ENCODE assay signal across 15 mouse cellular contexts in the genomic region with DNA sequence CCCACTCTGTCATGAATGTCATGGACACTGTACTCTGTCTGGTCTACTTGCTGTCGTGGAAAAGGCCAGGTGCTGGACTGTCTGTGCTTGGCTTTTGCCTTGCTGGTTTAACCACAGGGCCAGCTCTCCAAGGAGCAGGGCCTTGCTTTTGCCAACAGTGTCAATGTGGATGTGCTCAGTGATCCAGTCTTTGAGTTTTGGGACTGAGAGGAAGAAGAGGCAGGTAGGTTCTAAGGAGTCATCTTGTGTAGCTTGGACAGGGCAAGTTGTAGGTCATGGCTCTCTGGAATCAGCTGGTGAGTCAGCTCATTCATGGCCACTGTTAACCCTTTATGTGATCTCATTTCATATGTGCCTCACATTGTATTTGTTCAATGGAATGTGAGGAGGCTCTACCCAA. TPM values are rescaled to one million over a fixed set of nuclear protein-coding genes. Genes with fewer than 3 reads are reported as not detected.
DNase-seq lines count a peak whose midpoint lies in the region; TF ChIP-seq lines count a peak whose summit lies in the region.
"Had no signal": no experiment of that assay in that cellular context is flagged by ENCODE, and none has a peak within 500 bp of the region (broad histone marks: within the 10 kb centered on the region; RNA-seq: fewer than 3 reads in every experiment).

No protein-coding gene starts in this region.

- peak; percentile 35 for DNase-seq in adrenal gland, adult 8-10 months
- DNase-seq in adrenal gland, postnatal 25 days, result no peak
- DNase-seq in layer of hippocampus, adult 2 months (ENCODE audit: low spot score in 2 of 2), result no peak
- no peak for DNase-seq in layer of hippocampus, adult 18-20 months (ENCODE audit: low spot score in 2 of 2)
- peak; percentile 45 for DNase-seq in Muller cell, postnatal 12 days (ENCODE audit: inconsistent ontology term)
- DNase-seq in natural killer cell, adult 2 months (ENCODE audit: low spot score in 2 of 2), result no peak
- DNase-seq: cerebellum, adult 9-10 months; cerebellum, postnatal 25 days; gastrocnemius, postnatal 14 days had no signal

- peak overlapping the region; percentile 92 for H3K27ac ChIP-seq in layer of hippocampus, adult 2 months
- H3K27ac ChIP-seq: embryonic facial prominence, embryonic 12.5 days; forebrain, embryonic 15.5 days; hindbrain, embryonic 10.5 days; hindbrain, embryonic 15.5 days had no signal

- TF ChIP-seq CTCF in layer of hippocampus, adult 2 months (conservative IDR thresholded peaks at IDR 0.05), result no peak

- no peak overlapping the region for H3K4me3 ChIP-seq in layer of hippocampus, adult 2 months
- H3K4me3 ChIP-seq: embryonic facial prominence, embryonic 12.5 days; forebrain, embryonic 15.5 days; heart, embryonic 12.5 days; hindbrain, embryonic 10.5 days; hindbrain, embryonic 15.5 days had no signal

RNA-seq across cellular contexts. Expression of a gene that starts 4.8 kb away (rescaled TPM):
- 10 to 100 TPM; 37.8 to 44.7 (median 42.6) TPM for total RNA-seq in adrenal gland, adult 8-10 months (2022)
- total RNA-seq in adrenal gland, postnatal 25 days (2021), result 43.1 and 47.8 TPM in 2 replicates
- total RNA-seq in layer of hippocampus, adult 2 months (2021), result 10 to 100 TPM; 31.6 to 35.4 TPM
- total RNA-seq in layer of hippocampus, adult 18-20 months (2021), result 10 to 100 TPM; 33.0 to 41.2 TPM

RNA-seq across cellular contexts. Expression of a gene that starts 14.1 kb away (rescaled TPM):
- not detected for total RNA-seq in adrenal gland, adult 8-10 months (2022)
- not detected in 2 replicates for total RNA-seq in adrenal gland, postnatal 25 days (2021)
- total RNA-seq in layer of hippocampus, adult 2 months (2021), result not detected
- not detected for total RNA-seq in layer of hippocampus, adult 18-20 months (2021)
- total RNA-seq: granulocyte monocyte progenitor cell, adult 5-6 weeks had no signal

Comparison
In these comparisons a context has a peak if more than half of its experiments do, and no peak if none do; other contexts are left out.
1. DNase-seq: peak in adrenal gland, adult 8-10 months (single experiment) and Muller cell, postnatal 12 days (single experiment); none in adrenal gland, postnatal 25 days (single experiment), layer of hippocampus, adult 2 months (0 of 2), layer of hippocampus, adult 18-20 months (0 of 2) and natural killer cell, adult 2 months (0 of 2).